12 mouse cellular contexts compared by ENCODE assay signal in the genomic region with DNA sequence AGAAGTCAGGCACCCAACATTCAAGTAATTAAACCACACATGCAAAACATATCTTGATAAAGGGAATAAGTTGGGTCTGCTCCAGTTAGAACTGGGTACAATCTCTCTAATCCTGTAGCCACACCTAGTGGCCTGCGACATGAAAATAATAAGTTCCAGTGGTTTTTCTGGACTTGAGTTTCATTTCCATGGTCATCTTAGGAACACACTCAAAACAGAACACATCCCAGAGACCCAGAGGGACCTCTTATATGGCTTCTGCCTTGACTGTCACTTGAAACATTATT. TPM values are rescaled to one million over a fixed set of nuclear protein-coding genes. Genes with fewer than 3 reads are reported as not detected.
A peak's percentile ranks its signal among the peaks of the same experiment; 100 is the strongest.
DNase-seq lines count a peak whose midpoint lies in the region; ATAC-seq and TF ChIP-seq lines count a peak whose summit lies in the region.
"Had no signal": no experiment of that assay in that cellular context is flagged by ENCODE, and none has a peak within 500 bp of the region (broad histone marks: within the 10 kb centered on the region; RNA-seq: fewer than 3 reads in every experiment).

No protein-coding gene starts in this region.

- H3K27me3 ChIP-seq in kidney, embryonic 16.5 days (ENCODE audit: insufficient read depth, low read length), result no peaks in the 10 kb centered on the region
- no peaks in the 10 kb centered on the region for H3K27me3 ChIP-seq in CH12.LX (replicated peaks)
- H3K27me3 ChIP-seq in liver, embryonic 14.5 days (ENCODE audit: control insufficient read depth, insufficient read depth, low read length), result no peaks in the 10 kb centered on the region
- H3K27me3 ChIP-seq: forebrain, embryonic 15.5 days; megakaryocyte, embryonic 14.5 days had no signal

- no peak; the same call in none of the 2 replicates for TF ChIP-seq RAD21 in CH12.LX (IDR thresholded peaks at IDR 0.05; ENCODE audit: low read depth, low read length)

- 88% methylated on average over 1 of the region's 1 CpGs for WGBS in kidney, embryonic 16.5 days
- 39% methylated on average over 1 of the region's 1 CpGs for WGBS in liver, embryonic 14.5 days (ENCODE audit: insufficient replicate concordance)

- DNase-seq in kidney, postnatal 10 days, result no peak
- DNase-seq in CH12.LX (ENCODE audit: extremely low read depth), result no peak
- peak; percentile 39 for DNase-seq in MEL-GATA-1-ER (ENCODE audit: extremely low read depth, low read depth)
- no peak for DNase-seq in liver, embryonic 14.5 days (ENCODE audit: low read depth in 3 of 3, low spot score in 3 of 3)
- no peak for DNase-seq in adrenal gland, postnatal 25 days
- DNase-seq in B cell, adult 2 months, result no peak
- DNase-seq: kidney, adult 8-10 months had no signal

- ATAC-seq in kidney, embryonic 16.5 days (ENCODE audit: low FRiP score, low TSS enrichment), result no peak
- ATAC-seq in liver, embryonic 14.5 days (ENCODE audit: insufficient read depth), result no peak
- no peak for ATAC-seq in activated CD4-positive, CD25-positive, alpha-beta regulatory T cell, adult 4 months

- TF ChIP-seq EP300 in CH12.LX (IDR thresholded peaks at IDR 0.05; ENCODE audit: low read length), result no peak
- TF ChIP-seq EP300 in liver, embryonic 14.5 days (IDR thresholded peaks at IDR 0.05; ENCODE audit: low read depth), result no peak

- H3K4me2 ChIP-seq in kidney, embryonic 16.5 days (replicated peaks; ENCODE audit: low read depth, low read length), result peak overlapping the region; percentile 75
- peak overlapping the region; percentile 35 for H3K4me2 ChIP-seq in CH12.LX (ENCODE audit: insufficient read depth, low read depth, poor library complexity, severe bottlenecking)
- H3K4me2 ChIP-seq in liver, embryonic 14.5 days (ENCODE audit: low read depth), result peak overlapping the region; percentile 82

- H3K79me2 ChIP-seq in CH12.LX (replicated peaks; ENCODE audit: control insufficient read depth, extremely low read depth, insufficient read depth, poor library complexity, severe bottlenecking), result peaks cover 18% of the 10 kb centered on the region

- H3K4me1 ChIP-seq in kidney, embryonic 16.5 days (ENCODE audit: insufficient read depth, low read length), result peaks cover 12% of the 10 kb centered on the region
- peaks cover 3 to 19% of the 10 kb centered on the region in 2 experiments for H3K4me1 ChIP-seq in CH12.LX (ENCODE audit: control insufficient read depth in 1 of 2, insufficient read depth in 2 of 2)
- peaks cover 0 to 15% of the 10 kb centered on the region in 2 experiments; a peak in 3 of 4 replicates for H3K4me1 ChIP-seq in liver, embryonic 14.5 days (replicated peaks; ENCODE audit: control insufficient read depth in 2 of 2, insufficient read depth in 2 of 2, low read length in 1 of 2)

- TF ChIP-seq CTCF in CH12.LX (conservative IDR thresholded peaks at IDR 0.05 in 1 of 2, IDR thresholded peaks at IDR 0.05 in 1 of 2; ENCODE audit: low read depth in 2 of 2, low read length in 2 of 2), result no peak
- TF ChIP-seq CTCF in liver, embryonic 14.5 days (IDR thresholded peaks at IDR 0.05; ENCODE audit: low read depth), result no peak

- dilution Hi-C loops in CH12.LX (cut with MboI; ENCODE audit: extremely low pct_ligation_motif_present, extremely low pct_unique_long_range_greater_than_20kb, low sequenced_read_pairs), result no loop called here

- 0 out of 2 replicates have a peak overlapping the region, but pooled peaks have one; percentile 70 for H3K4me3 ChIP-seq in kidney, embryonic 16.5 days (ENCODE audit: low read length)
- peak overlapping the region in 2 of 3 experiments; percentile 48 to 85 for H3K4me3 ChIP-seq in CH12.LX (replicated peaks in 1 of 3; ENCODE audit: low read depth in 2 of 3, low read length in 2 of 3, poor library complexity in 1 of 3)
- H3K4me3 ChIP-seq in liver, embryonic 14.5 days (ENCODE audit: insufficient read depth in 1 of 2, low read depth in 2 of 2, low read length in 2 of 2), result 0 out of 4 replicates have a peak overlapping the region, but pooled peaks of 1 of the 2 experiments have one; percentile 86
- H3K4me3 ChIP-seq: forebrain, embryonic 15.5 days had no signal

- H3K9me3 ChIP-seq in kidney, embryonic 16.5 days (ENCODE audit: low read length), result no peaks in the 10 kb centered on the region
- no peaks in the 10 kb centered on the region for H3K9me3 ChIP-seq in CH12.LX (replicated peaks; ENCODE audit: low read length)
- no peaks in the 10 kb centered on the region for H3K9me3 ChIP-seq in liver, embryonic 14.5 days (ENCODE audit: control insufficient read depth, low read length)
- H3K9me3 ChIP-seq: forebrain, embryonic 15.5 days; megakaryocyte, embryonic 14.5 days had no signal

- TF ChIP-seq POLR2A in CH12.LX (IDR thresholded peaks at IDR 0.05; ENCODE audit: low read depth, low read length), result no peak

- in situ Hi-C loops in CH12.LX (cut with MboI; ENCODE audit: low pct_ligation_motif_present, low pct_unique_long_range_greater_than_20kb, low sequenced_read_pairs), result loop anchor here (10.0 kb wide), 1 partner anchor 46 kb away; no protein-coding TSS in a partner anchor

- no peaks in the 10 kb centered on the region for H3K36me3 ChIP-seq in kidney, embryonic 16.5 days (ENCODE audit: insufficient read depth, low read length)
- peaks cover 0 to 2% of the 10 kb centered on the region in 2 experiments for H3K36me3 ChIP-seq in CH12.LX (replicated peaks in 1 of 2; ENCODE audit: control insufficient read depth in 1 of 2, insufficient read depth in 1 of 2, low read length in 1 of 2)
- no peaks in the 10 kb centered on the region for H3K36me3 ChIP-seq in liver, embryonic 14.5 days (replicated peaks; ENCODE audit: control insufficient read depth, insufficient read depth, low read depth)
- H3K36me3 ChIP-seq: forebrain, embryonic 15.5 days had no signal

- H3K27ac ChIP-seq in kidney, embryonic 16.5 days (ENCODE audit: low read length), result no peak overlapping the region
- no peak overlapping the region for H3K27ac ChIP-seq in CH12.LX (ENCODE audit: insufficient read depth, low read depth)
- H3K27ac ChIP-seq in liver, embryonic 14.5 days, result no peak overlapping the region
- H3K27ac ChIP-seq: hindbrain, embryonic 14.5 days had no signal

- H3K9ac ChIP-seq in kidney, embryonic 16.5 days (replicated peaks; ENCODE audit: low read length), result no peak overlapping the region
- peak overlapping the region; percentile 75 for H3K9ac ChIP-seq in CH12.LX (ENCODE audit: insufficient read depth, low read depth)
- H3K9ac ChIP-seq in liver, embryonic 14.5 days (replicated peaks), result no peak overlapping the region
- H3K9ac ChIP-seq: forebrain, embryonic 15.5 days; hindbrain, embryonic 14.5 days had no signal

TF ChIP-seq in CH12.LX, 34 proteins besides CTCF, POLR2A, EP300 and RAD21:
- TF ChIP-seq NELFE (IDR thresholded peaks at IDR 0.05; ENCODE audit: low read depth, low read length) (no peak), SIN3A (IDR thresholded peaks at IDR 0.05; ENCODE audit: low read length) (peak; percentile 23; the same call in 1 of the 2 replicates)

RNA-seq across cellular contexts. Expression of gene Cmc1, which starts 1.2 kb away (rescaled TPM):
- 39.2 and 40.2 TPM in 2 replicates for polyA plus RNA-seq in kidney, embryonic 16.5 days (2015; fragmentation: Nextera tagmentation; extraction: Ambion mirVana)
- 21.6 and 24.7 TPM in 2 replicates for total RNA-seq in CH12.LX (2012; rRNA removed)
- 16.1 and 17.1 TPM in 2 replicates for total RNA-seq in CH12.LX (2014; rRNA removed)
- 18.0 and 18.2 TPM in 2 replicates for polyA plus RNA-seq in CH12.LX (2012; ENCODE audit: insufficient read length, low read depth)
- polyA plus RNA-seq in liver, embryonic 14.5 days (2012; rRNA removed), result 1.9 and 4.2 TPM in 2 replicates
- polyA plus RNA-seq in liver, embryonic 14.5 days (2014; fragmentation: Nextera tagmentation; extraction: Ambion mirVana), result 23.2 and 28.8 TPM in 2 replicates
- polyA plus RNA-seq in activated CD4-positive, CD25-positive, alpha-beta regulatory T cell, adult 4 months (2017; shearing (Covaris generic)), result 100 to 1,000 TPM; 100 to 116 TPM
- 29.2 and 48.4 TPM in 2 replicates for total RNA-seq in adrenal gland, postnatal 25 days (2021)
